Mouse (Mus musculus): Measurements from ENCODE around the gene Grifin. TPM values are rescaled to one million over a fixed set of nuclear protein-coding genes. Genes with fewer than 3 reads are reported as not detected.

Gene Grifin
- polyA plus RNA-seq, 1 experiment from 2014 or later = not detected

GRCm38 (mm10) chr5:140579771-140580170 lies 14.9 kb upstream of the Grifin start:
- Histone ChIP-seq H3K9ac (ENCODE audit: low read length) (no peak overlapping the region), H3K27ac (replicated peaks; ENCODE audit: low read depth, low read length) (peak overlapping the region; percentile 71; the same call in 1 of the 2 replicates), H3K27me3 (ENCODE audit: control insufficient read depth, insufficient read depth, low read length) (no peaks in the 10 kb centered on the region), H3K36me3 (ENCODE audit: control insufficient read depth, insufficient read depth, low read length) (no peaks in the 10 kb centered on the region), H3K4me2 (ENCODE audit: low read depth, severe bottlenecking) (peak overlapping the region; percentile 22), H3K4me1 (ENCODE audit: control insufficient read depth, insufficient read depth, low read length) (peaks cover 45% of the 10 kb centered on the region), H3K4me3 (ENCODE audit: low read depth, low read length) (no peak overlapping the region), H3K9me3 (ENCODE audit: control insufficient read depth, low read length) (no peaks in the 10 kb centered on the region)
- peak; percentile 67 for ATAC-seq (ENCODE audit: insufficient number of reproducible peaks, low FRiP score, low TSS enrichment, low read depth)
- peak; percentile 70 for DNase-seq (ENCODE audit: low spot score)
- WGBS = 7% methylated on average over 6 of the region's 6 CpGs

GRCm38 (mm10) chr5:140579221-140579620 lies 14.3 kb upstream of the Grifin start:
- no peak for DNase-seq (ENCODE audit: low spot score)
- Histone ChIP-seq H3K4me2 (ENCODE audit: low read depth, severe bottlenecking) (peak overlapping the region; percentile 22), H3K36me3 (ENCODE audit: control insufficient read depth, insufficient read depth, low read length) (no peaks in the 10 kb centered on the region), H3K27ac (replicated peaks; ENCODE audit: low read depth, low read length) (peak overlapping the region; percentile 56; the same call in 1 of the 2 replicates), H3K4me1 (ENCODE audit: control insufficient read depth, insufficient read depth, low read length) (peaks cover 43% of the 10 kb centered on the region), H3K27me3 (ENCODE audit: control insufficient read depth, insufficient read depth, low read length) (no peaks in the 10 kb centered on the region), H3K9me3 (ENCODE audit: control insufficient read depth, low read length) (no peaks in the 10 kb centered on the region), H3K4me3 (ENCODE audit: low read depth, low read length) (no peak overlapping the region), H3K9ac (ENCODE audit: low read length) (no peak overlapping the region)
- 55% methylated on average over 9 of the region's 9 CpGs for WGBS
- ATAC-seq (ENCODE audit: insufficient number of reproducible peaks, low FRiP score, low TSS enrichment, low read depth) = no peak

GRCm38 (mm10) chr5:140575381-140575866 lies 10.6 kb upstream of the Grifin start:
- Histone ChIP-seq H3K27ac (replicated peaks; ENCODE audit: low read depth, low read length) (no peak overlapping the region), H3K4me3 (ENCODE audit: low read depth, low read length) (no peak overlapping the region), H3K9me3 (ENCODE audit: control insufficient read depth, low read length) (no peaks in the 10 kb centered on the region), H3K4me1 (ENCODE audit: control insufficient read depth, insufficient read depth, low read length) (peaks cover 16% of the 10 kb centered on the region), H3K9ac (ENCODE audit: low read length) (no peak overlapping the region), H3K36me3 (ENCODE audit: control insufficient read depth, insufficient read depth, low read length) (no peaks in the 10 kb centered on the region), H3K27me3 (ENCODE audit: control insufficient read depth, insufficient read depth, low read length) (no peaks in the 10 kb centered on the region), H3K4me2 (ENCODE audit: low read depth, severe bottlenecking) (no peak overlapping the region)
- WGBS = 69% methylated on average over 5 of the region's 5 CpGs
- no peak for DNase-seq (ENCODE audit: low spot score)
- ATAC-seq (ENCODE audit: insufficient number of reproducible peaks, low FRiP score, low TSS enrichment, low read depth) = no peak

GRCm38 (mm10) chr5:140572611-140573010 lies 7.7 kb upstream of the Grifin start:
- H3K9me3 ChIP-seq (ENCODE audit: control insufficient read depth, low read length) = no peaks in the 10 kb centered on the region
- H3K27ac ChIP-seq (replicated peaks; ENCODE audit: low read depth, low read length) = no peak overlapping the region
- ATAC-seq (ENCODE audit: insufficient number of reproducible peaks, low FRiP score, low TSS enrichment, low read depth) (no peak), DNase-seq (ENCODE audit: low spot score) (no peak)
- no peaks in the 10 kb centered on the region for H3K36me3 ChIP-seq (ENCODE audit: control insufficient read depth, insufficient read depth, low read length)
- H3K9ac ChIP-seq (ENCODE audit: low read length) = no peak overlapping the region
- no peaks in the 10 kb centered on the region for H3K27me3 ChIP-seq (ENCODE audit: control insufficient read depth, insufficient read depth, low read length)
- 0 out of 2 replicates have a peak, but pooled peaks cover 3% of the 10 kb centered on the region for H3K4me1 ChIP-seq (ENCODE audit: control insufficient read depth, insufficient read depth, low read length)
- H3K4me3 ChIP-seq (ENCODE audit: low read depth, low read length) = no peak overlapping the region
- H3K4me2 ChIP-seq (ENCODE audit: low read depth, severe bottlenecking) = no peak overlapping the region
- WGBS = 72% methylated on average over 6 of the region's 6 CpGs

- 69% methylated on average over 10 of the region's 10 CpGs for WGBS
- Histone ChIP-seq H3K4me1 (ENCODE audit: control insufficient read depth, insufficient read depth, low read length) (0 out of 2 replicates have a peak, but pooled peaks cover 6% of the 10 kb centered on the region), H3K9me3 (ENCODE audit: control insufficient read depth, low read length) (no peaks in the 10 kb centered on the region), H3K27me3 (ENCODE audit: control insufficient read depth, insufficient read depth, low read length) (no peaks in the 10 kb centered on the region), H3K36me3 (ENCODE audit: control insufficient read depth, insufficient read depth, low read length) (no peaks in the 10 kb centered on the region), H3K9ac (ENCODE audit: low read length) (no peak overlapping the region), H3K27ac (replicated peaks; ENCODE audit: low read depth, low read length) (no peak overlapping the region), H3K4me2 (ENCODE audit: low read depth, severe bottlenecking) (no peak overlapping the region), H3K4me3 (ENCODE audit: low read depth, low read length) (no peak overlapping the region)
- ATAC-seq (ENCODE audit: insufficient number of reproducible peaks, low FRiP score, low TSS enrichment, low read depth) = no peak
- no peak for DNase-seq (ENCODE audit: low spot score)
Measured at GRCm38 (mm10) chr5:140571673-140572072, 6.8 kb upstream of the Grifin start.

GRCm38 (mm10) chr5:140571201-140571600 lies 6.3 kb upstream of the Grifin start:
- 86% methylated on average over 4 of the region's 4 CpGs for WGBS
- H3K27ac ChIP-seq (replicated peaks; ENCODE audit: low read depth, low read length) = no peak overlapping the region

GRCm38 (mm10) chr5:140570223-140570870 lies 5.5 kb upstream of the Grifin start:
- Histone ChIP-seq H3K27me3 (ENCODE audit: control insufficient read depth, insufficient read depth, low read length) (no peaks in the 10 kb centered on the region), H3K9ac (ENCODE audit: low read length) (no peak overlapping the region), H3K4me1 (ENCODE audit: control insufficient read depth, insufficient read depth, low read length) (0 out of 2 replicates have a peak, but pooled peaks cover 4% of the 10 kb centered on the region), H3K9me3 (ENCODE audit: control insufficient read depth, low read length) (no peaks in the 10 kb centered on the region), H3K27ac (replicated peaks; ENCODE audit: low read depth, low read length) (no peak overlapping the region), H3K4me3 (ENCODE audit: low read depth, low read length) (no peak overlapping the region), H3K4me2 (ENCODE audit: low read depth, severe bottlenecking) (no peak overlapping the region), H3K36me3 (ENCODE audit: control insufficient read depth, insufficient read depth, low read length) (no peaks in the 10 kb centered on the region)
- WGBS = 91% methylated on average over 13 of the region's 13 CpGs
- no peak for DNase-seq (ENCODE audit: low spot score)
- no peak for ATAC-seq (ENCODE audit: insufficient number of reproducible peaks, low FRiP score, low TSS enrichment, low read depth)

More at GRCm38 (mm10) chr5:140571201-140571600, 6.3 kb upstream of the Grifin start:
- ATAC-seq (ENCODE audit: insufficient number of reproducible peaks, low FRiP score, low TSS enrichment, low read depth) = no peak
- no peak overlapping the region for H3K9ac ChIP-seq (ENCODE audit: low read length)
- no peaks in the 10 kb centered on the region for H3K27me3 ChIP-seq (ENCODE audit: control insufficient read depth, insufficient read depth, low read length)
- no peak overlapping the region for H3K4me3 ChIP-seq (ENCODE audit: low read depth, low read length)
- no peak for DNase-seq (ENCODE audit: low spot score)
- no peak overlapping the region for H3K4me2 ChIP-seq (ENCODE audit: low read depth, severe bottlenecking)
- H3K4me1 ChIP-seq (ENCODE audit: control insufficient read depth, insufficient read depth, low read length) = 0 out of 2 replicates have a peak, but pooled peaks cover 6% of the 10 kb centered on the region
- H3K9me3 ChIP-seq (ENCODE audit: control insufficient read depth, low read length) = no peaks in the 10 kb centered on the region
- H3K36me3 ChIP-seq (ENCODE audit: control insufficient read depth, insufficient read depth, low read length) = no peaks in the 10 kb centered on the region

- H3K27me3 ChIP-seq (ENCODE audit: control insufficient read depth, insufficient read depth, low read length) = no peaks in the 10 kb centered on the region
- WGBS = 88% methylated on average over 16 of the region's 16 CpGs
- DNase-seq (ENCODE audit: low spot score) (no peak), ATAC-seq (ENCODE audit: insufficient number of reproducible peaks, low FRiP score, low TSS enrichment, low read depth) (no peak)
- no peaks in the 10 kb centered on the region for H3K36me3 ChIP-seq (ENCODE audit: control insufficient read depth, insufficient read depth, low read length)
- no peak overlapping the region for H3K27ac ChIP-seq (replicated peaks; ENCODE audit: low read depth, low read length)
- no peak overlapping the region for H3K4me2 ChIP-seq (ENCODE audit: low read depth, severe bottlenecking)
- H3K9me3 ChIP-seq (ENCODE audit: control insufficient read depth, low read length) = no peaks in the 10 kb centered on the region
- 0 out of 2 replicates have a peak, but pooled peaks cover 2% of the 10 kb centered on the region for H3K4me1 ChIP-seq (ENCODE audit: control insufficient read depth, insufficient read depth, low read length)
- H3K9ac ChIP-seq (ENCODE audit: low read length) = no peak overlapping the region
- no peak overlapping the region for H3K4me3 ChIP-seq (ENCODE audit: low read depth, low read length)
Measured at GRCm38 (mm10) chr5:140569032-140569595, 4.2 kb upstream of the Grifin start.
